Mouse (Mus musculus): Measurements from ENCODE around the gene Olfr1065.
"Not testable (repeated sequence)": the region's sequence is repeated elsewhere in the genome, so short reads cannot be mapped to it uniquely, and the experiment has no call there.

The Olfr1065 gene

GRCm38 (mm10) chr2:86450491-86450890 lies at the start of gene Olfr1065:
TSS of gene Olfr1065 (minus strand) at chr2:86450591.
- DNase-seq (ENCODE audit: extremely low read depth, low read depth): not testable (repeated sequence)

GRCm38 (mm10) chr2:86487286-86487685 lies 36.9 kb upstream of the Olfr1065 start, which contains the start of gene Olfr228:
TSS of gene Olfr228 (minus strand) at chr2:86487386.
- DNase-seq (ENCODE audit: extremely low read depth, low read depth): no peak

- DNase-seq (ENCODE audit: extremely low read depth, low read depth): no peak
Measured at GRCm38 (mm10) chr2:86464442-86465109, 14.2 kb upstream of the Olfr1065 start.

GRCm38 (mm10) chr2:86460434-86460833 lies 10.0 kb upstream of the Olfr1065 start:
- DNase-seq (ENCODE audit: extremely low read depth, low read depth): peak; percentile 6

GRCm38 (mm10) chr2:86456169-86456568 lies 5.8 kb upstream of the Olfr1065 start, which contains the start of gene Olfr1066:
TSS of gene Olfr1066 (minus strand) at chr2:86456269.
- no peak for DNase-seq (ENCODE audit: extremely low read depth, low read depth)

GRCm38 (mm10) chr2:86442101-86442500 lies 8.3 kb downstream of the Olfr1065 start:
- not testable (repeated sequence) for DNase-seq (ENCODE audit: extremely low read depth, low read depth)

- DNase-seq (ENCODE audit: extremely low read depth, low read depth): peak; percentile 20
Measured at GRCm38 (mm10) chr2:86428511-86428910, 21.9 kb downstream of the Olfr1065 start.

- not testable (repeated sequence) for DNase-seq (ENCODE audit: extremely low read depth, low read depth)
Measured at GRCm38 (mm10) chr2:86426649-86427048, 23.7 kb downstream of the Olfr1065 start, which contains the start of gene Olfr1062. TSS of gene Olfr1062 (minus strand) at chr2:86426749.

- no peak for DNase-seq (ENCODE audit: extremely low read depth, low read depth)
Measured at GRCm38 (mm10) chr2:86413950-86414349, 36.4 kb downstream of the Olfr1065 start, which contains the start of gene Olfr1061. TSS of gene Olfr1061 (minus strand) at chr2:86414050.

- DNase-seq (ENCODE audit: extremely low read depth, low read depth): no peak
Measured at GRCm38 (mm10) chr2:86395114-86395513, 55.3 kb downstream of the Olfr1065 start.

All from MEL-GATA-1-ER (cell line).